Mouse (Mus musculus): ENCODE measurements around the gene Wbp2nl.

- TF ChIP-seq POLR2A (IDR thresholded peaks at IDR 0.05; ENCODE audit: borderline replicate concordance, extremely low read depth, low read depth, low read length): no peak
- TF ChIP-seq CTCF (IDR thresholded peaks at IDR 0.05; ENCODE audit: insufficient read depth, low read length): no peak
Observed at GRCm38 (mm10) chr15:82337875-82338274, 39.1 kb downstream of the Wbp2nl start.

Data from lung, adult 2 months (tissue).